Mouse (Mus musculus): ENCODE measurements at regions not wholly inside any gene's neighbourhood (a gene's known extent, or its start where the extent isn't known, plus 50 kb on each side); places are given as distances from the start of the nearest gene placed in this dataset.

GRCm38 (mm10) chr4:105282681-105283462, 125.7 kb downstream of the Plpp3 start:
- WGBS (ENCODE audit: insufficient replicate concordance) = 25% methylated on average over 6 of the region's 6 CpGs
- ATAC-seq (ENCODE audit: insufficient read depth) = peak; percentile 51

GRCm38 (mm10) chr4:105285431-105286013, 128.4 kb downstream of the Plpp3 start:
- Histone ChIP-seq H3K4me1 (replicated peaks) (peaks cover 29% of the 10 kb centered on the region), H3K27me3 (no peaks in the 10 kb centered on the region), H3K4me3 (replicated peaks) (no peak overlapping the region), H3K4me2 (no peak overlapping the region), H3K9me3 (replicated peaks) (no peaks in the 10 kb centered on the region), H3K36me3 (replicated peaks) (no peaks in the 10 kb centered on the region), H3K9ac (no peak overlapping the region), H3K27ac (replicated peaks) (no peak overlapping the region)
- WGBS (ENCODE audit: insufficient replicate concordance) = 55% methylated on average over 5 of the region's 5 CpGs
- no peak for ATAC-seq (ENCODE audit: insufficient read depth)

More at GRCm38 (mm10) chr4:105282681-105283462, 125.7 kb downstream of the Plpp3 start:
- no peak overlapping the region for H3K4me2 ChIP-seq
- no peaks in the 10 kb centered on the region for H3K9me3 ChIP-seq (replicated peaks)
- H3K4me3 ChIP-seq (replicated peaks) = no peak overlapping the region
- H3K27me3 ChIP-seq = no peaks in the 10 kb centered on the region
- H3K36me3 ChIP-seq (replicated peaks) = no peaks in the 10 kb centered on the region
- H3K4me1 ChIP-seq (replicated peaks) = peaks cover 29% of the 10 kb centered on the region; the same call in 1 of the 2 replicates
- peak overlapping the region; percentile 51; the same call in 1 of the 2 replicates for H3K27ac ChIP-seq (replicated peaks)
- H3K9ac ChIP-seq = no peak overlapping the region

GRCm38 (mm10) chr4:105286299-105286698, 129.2 kb downstream of the Plpp3 start:
- H3K9me3 ChIP-seq (replicated peaks) = no peaks in the 10 kb centered on the region
- no peak overlapping the region for H3K4me3 ChIP-seq (replicated peaks)
- H3K4me1 ChIP-seq (replicated peaks) = peaks cover 27% of the 10 kb centered on the region
- no peaks in the 10 kb centered on the region for H3K27me3 ChIP-seq
- WGBS (ENCODE audit: insufficient replicate concordance) = 52% methylated on average over 6 of the region's 6 CpGs
- no peaks in the 10 kb centered on the region for H3K36me3 ChIP-seq (replicated peaks)
- no peak for ATAC-seq (ENCODE audit: insufficient read depth)
- H3K4me2 ChIP-seq = no peak overlapping the region
- no peak overlapping the region for H3K27ac ChIP-seq (replicated peaks)
- H3K9ac ChIP-seq = no peak overlapping the region

- no peaks in the 10 kb centered on the region for H3K9me3 ChIP-seq (replicated peaks)
- WGBS (ENCODE audit: insufficient replicate concordance) = 61% methylated on average over 10 of the region's 10 CpGs
- no peak for ATAC-seq (ENCODE audit: insufficient read depth)
- H3K36me3 ChIP-seq (replicated peaks) = no peaks in the 10 kb centered on the region
- no peak overlapping the region for H3K4me3 ChIP-seq (replicated peaks)
- H3K4me2 ChIP-seq = no peak overlapping the region
- H3K27ac ChIP-seq (replicated peaks) = no peak overlapping the region
- no peak overlapping the region for H3K9ac ChIP-seq
- H3K4me1 ChIP-seq (replicated peaks) = peaks cover 29% of the 10 kb centered on the region
- no peaks in the 10 kb centered on the region for H3K27me3 ChIP-seq
These were observed 129.7 kb downstream of the Plpp3 start for GRCm38 (mm10) chr4:105286809-105287208.

GRCm38 (mm10) chr4:105287419-105287818, 130.3 kb downstream of the Plpp3 start:
- no peak for ATAC-seq (ENCODE audit: insufficient read depth)
- Histone ChIP-seq H3K4me1 (replicated peaks) (peaks cover 28% of the 10 kb centered on the region), H3K9ac (no peak overlapping the region), H3K4me3 (replicated peaks) (no peak overlapping the region), H3K9me3 (replicated peaks) (no peaks in the 10 kb centered on the region), H3K4me2 (no peak overlapping the region), H3K27me3 (no peaks in the 10 kb centered on the region), H3K27ac (replicated peaks) (no peak overlapping the region), H3K36me3 (replicated peaks) (no peaks in the 10 kb centered on the region)
- WGBS (ENCODE audit: insufficient replicate concordance) = 65% methylated on average over 7 of the region's 7 CpGs

GRCm38 (mm10) chr4:105289635-105290034, 132.5 kb downstream of the Plpp3 start:
- Histone ChIP-seq H3K27me3 (no peaks in the 10 kb centered on the region), H3K27ac (replicated peaks) (no peak overlapping the region), H3K4me1 (replicated peaks) (peaks cover 16% of the 10 kb centered on the region), H3K4me3 (replicated peaks) (no peak overlapping the region), H3K4me2 (no peak overlapping the region), H3K9ac (no peak overlapping the region), H3K9me3 (replicated peaks) (no peaks in the 10 kb centered on the region), H3K36me3 (replicated peaks) (no peaks in the 10 kb centered on the region)
- peak; percentile 25; the same call in 1 of the 2 replicates for ATAC-seq (ENCODE audit: insufficient read depth)
- 58% methylated on average over 4 of the region's 4 CpGs for WGBS (ENCODE audit: insufficient replicate concordance)

DNA sequence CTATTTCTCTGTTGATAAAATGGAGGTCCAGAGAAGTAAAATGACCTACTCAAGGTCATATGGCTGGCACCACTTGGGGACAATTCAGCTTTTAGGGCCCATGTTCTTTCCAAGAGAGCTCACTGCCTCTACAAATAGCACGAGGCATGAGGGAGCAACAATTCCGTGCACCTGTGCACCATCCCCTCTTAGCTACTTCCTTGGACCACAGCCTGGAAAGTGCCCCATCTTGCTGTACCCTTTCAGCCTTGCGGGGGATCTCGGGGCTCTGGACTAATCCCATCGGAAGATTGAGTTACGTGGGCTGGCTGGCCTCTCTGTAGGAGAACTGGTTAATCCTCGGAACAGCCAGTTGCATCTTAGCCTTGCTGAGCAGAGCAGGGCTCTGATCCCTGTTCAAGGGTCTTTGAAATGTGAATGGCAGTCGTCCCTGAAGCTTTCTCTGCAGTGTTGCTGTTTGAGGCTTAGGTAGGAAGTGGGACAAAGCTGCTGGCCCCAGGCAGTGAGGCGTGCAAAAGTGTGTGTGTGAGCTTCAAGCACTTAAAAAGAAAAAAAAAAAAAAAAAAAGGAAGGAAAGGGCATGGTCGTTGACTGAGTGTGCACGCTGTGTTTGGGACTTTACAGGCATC, 133.8 kb downstream of the Plpp3 start:
- no peaks in the 10 kb centered on the region for H3K27me3 ChIP-seq
- no peak overlapping the region for H3K4me2 ChIP-seq
- peaks cover 16% of the 10 kb centered on the region for H3K4me1 ChIP-seq (replicated peaks)
- H3K9me3 ChIP-seq (replicated peaks) = no peaks in the 10 kb centered on the region
- ATAC-seq (ENCODE audit: insufficient read depth) = no peak
- H3K36me3 ChIP-seq (replicated peaks) = no peaks in the 10 kb centered on the region
- H3K27ac ChIP-seq (replicated peaks) = no peak overlapping the region
- no peak overlapping the region for H3K9ac ChIP-seq
- no peak overlapping the region for H3K4me3 ChIP-seq (replicated peaks)
- WGBS (ENCODE audit: insufficient replicate concordance) = 24% methylated on average over 11 of the region's 11 CpGs

DNA sequence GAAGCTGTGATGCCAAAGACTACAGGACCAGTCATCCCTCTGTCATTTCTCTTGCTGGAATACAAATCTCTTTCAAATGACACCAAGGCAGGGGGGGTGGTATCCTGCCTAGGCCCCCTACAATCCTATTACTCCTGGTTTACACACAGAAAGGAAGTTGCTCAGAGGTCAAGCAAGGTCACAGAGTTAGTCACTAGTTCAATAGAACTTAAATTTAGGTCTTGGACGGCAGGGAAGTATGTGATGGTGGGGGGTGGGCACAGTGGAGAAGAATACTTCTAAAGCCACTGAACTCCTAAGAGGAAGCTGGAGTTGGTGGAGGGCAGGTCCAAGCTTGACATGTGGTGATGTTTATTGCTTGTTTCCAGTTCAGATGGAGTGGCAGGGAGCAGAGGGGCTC, 134.4 kb downstream of the Plpp3 start:
- no peaks in the 10 kb centered on the region for H3K9me3 ChIP-seq (replicated peaks)
- ATAC-seq (ENCODE audit: insufficient read depth) = no peak; the same call in 1 of the 2 replicates
- WGBS (ENCODE audit: insufficient replicate concordance) = 3% methylated on average over 1 of the region's 1 CpGs
- no peak overlapping the region for H3K4me2 ChIP-seq
- H3K4me1 ChIP-seq (replicated peaks) = peaks cover 12% of the 10 kb centered on the region
- H3K9ac ChIP-seq = no peak overlapping the region
- H3K27ac ChIP-seq (replicated peaks) = no peak overlapping the region
- H3K36me3 ChIP-seq (replicated peaks) = no peaks in the 10 kb centered on the region
- no peak overlapping the region for H3K4me3 ChIP-seq (replicated peaks)
- no peaks in the 10 kb centered on the region for H3K27me3 ChIP-seq

- H3K4me1 ChIP-seq (replicated peaks) = no peaks in the 10 kb centered on the region
- H3K4me3 ChIP-seq (replicated peaks) = no peak overlapping the region
- no peak overlapping the region for H3K9ac ChIP-seq
- 80% methylated on average over 6 of the region's 6 CpGs for WGBS (ENCODE audit: insufficient replicate concordance)
- H3K36me3 ChIP-seq (replicated peaks) = no peaks in the 10 kb centered on the region
- H3K4me2 ChIP-seq = no peak overlapping the region
- no peak overlapping the region for H3K27ac ChIP-seq (replicated peaks)
- H3K27me3 ChIP-seq = no peaks in the 10 kb centered on the region
- no peak for ATAC-seq (ENCODE audit: insufficient read depth)
- H3K9me3 ChIP-seq (replicated peaks) = no peaks in the 10 kb centered on the region
These were observed 142.2 kb downstream of the Plpp3 start for GRCm38 (mm10) chr4:105299358-105299757.

DNA sequence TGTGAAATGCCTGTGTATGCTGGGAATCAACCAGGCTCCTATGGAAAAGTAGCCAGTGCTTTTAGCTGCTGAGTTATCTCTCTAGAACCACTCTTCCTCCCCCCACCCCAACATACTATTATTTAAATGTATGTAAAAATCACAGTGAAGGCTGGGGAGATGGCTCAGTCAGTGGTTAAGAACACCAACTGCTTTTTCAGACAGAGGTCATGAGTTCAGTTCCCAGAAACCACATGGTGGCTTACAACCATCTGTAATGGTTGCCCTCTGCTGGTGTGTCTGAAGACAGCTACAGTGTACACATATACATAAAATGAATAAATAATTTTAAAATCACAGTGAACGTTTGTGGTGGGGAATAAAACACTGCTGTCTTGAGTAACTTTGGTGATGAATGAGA, 144.4 kb downstream of the Plpp3 start:
- no peaks in the 10 kb centered on the region for H3K27me3 ChIP-seq
- no peaks in the 10 kb centered on the region for H3K36me3 ChIP-seq (replicated peaks)
- H3K4me3 ChIP-seq (replicated peaks) = no peak overlapping the region
- ATAC-seq (ENCODE audit: insufficient read depth) = no peak
- H3K9me3 ChIP-seq (replicated peaks) = no peaks in the 10 kb centered on the region
- no peak overlapping the region for H3K9ac ChIP-seq
- H3K4me1 ChIP-seq (replicated peaks) = no peaks in the 10 kb centered on the region
- 21% methylated on average over 1 of the region's 1 CpGs for WGBS (ENCODE audit: insufficient replicate concordance)
- no peak overlapping the region for H3K4me2 ChIP-seq
- no peak overlapping the region for H3K27ac ChIP-seq (replicated peaks)

DNA sequence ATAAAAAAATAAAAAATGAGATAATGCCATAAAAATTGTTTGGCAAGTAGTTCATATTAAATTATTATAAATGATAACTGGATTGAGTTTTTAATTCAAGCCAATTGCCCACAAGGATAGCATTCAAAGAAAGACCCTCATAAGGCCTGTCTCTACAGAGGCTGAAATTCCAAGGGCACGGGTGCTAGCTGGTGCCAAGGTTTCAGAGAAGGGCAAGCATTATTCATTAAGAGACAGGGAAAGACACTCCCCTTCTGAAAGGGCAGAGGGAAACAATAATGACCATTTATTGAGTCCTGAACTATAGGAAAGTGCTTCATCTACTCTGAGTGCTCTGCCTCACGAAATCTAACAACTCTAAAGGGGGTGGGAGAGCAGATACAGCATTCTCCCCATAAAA, 147.0 kb downstream of the Plpp3 start:
- no peak overlapping the region for H3K4me2 ChIP-seq
- H3K4me1 ChIP-seq (replicated peaks) = 0 out of 2 replicates have a peak, but pooled peaks cover 5% of the 10 kb centered on the region
- no peak overlapping the region for H3K27ac ChIP-seq (replicated peaks)
- no peaks in the 10 kb centered on the region for H3K9me3 ChIP-seq (replicated peaks)
- no peaks in the 10 kb centered on the region for H3K27me3 ChIP-seq
- H3K4me3 ChIP-seq (replicated peaks) = no peak overlapping the region
- no peak overlapping the region for H3K9ac ChIP-seq
- WGBS (ENCODE audit: insufficient replicate concordance) = 40% methylated on average over 2 of the region's 2 CpGs
- H3K36me3 ChIP-seq (replicated peaks) = no peaks in the 10 kb centered on the region
- no peak for ATAC-seq (ENCODE audit: insufficient read depth)

Data from liver, embryonic 15.5 days (tissue).